Mouse (Mus musculus) heart, adult 18-20 months (tissue): ENCODE results near the gene Lgals3bp. TPM values are rescaled to one million over a fixed set of nuclear protein-coding genes. Genes with fewer than 3 reads are reported as not detected.

Source experiments
- DNase-seq, 2 experiments: peaks; one replicate each; pipeline ENCODE4 v3.0.0; 2021 to 2022; ENCODE audit warnings: mixed read lengths in 1 of 2
- long read RNA-seq, 2 experiments: library from polyadenylated mRNA; stranded (forward); transcript quantifications; one replicate each; pipeline ENCODE4 v2.0.0; 2021
- total RNA-seq, 2 experiments: library from RNA; stranded (reverse); gene quantifications; 2 replicates each; pipeline ENCODE4 v1.2.3; 2021

Lgals3bp gene
- 10 to 100 TPM; 19.6 to 34.9 TPM for total RNA-seq
- long read RNA-seq, experiment 1, transcript Lgals3bp-201 (6 exons, 2,330 nt): major isoform, 7 of 12 reads
- long read RNA-seq, experiment 1, partial matches to known transcripts: 2 of 12 reads
- long read RNA-seq, experiment 1, other reads (novel, unspliced or antisense): 3 of 12 reads
- long read RNA-seq, experiment 2, partial matches to known transcripts: 1 of 13 reads
- long read RNA-seq, experiment 2, other reads (novel, unspliced or antisense): 9 of 13 reads

DNA sequence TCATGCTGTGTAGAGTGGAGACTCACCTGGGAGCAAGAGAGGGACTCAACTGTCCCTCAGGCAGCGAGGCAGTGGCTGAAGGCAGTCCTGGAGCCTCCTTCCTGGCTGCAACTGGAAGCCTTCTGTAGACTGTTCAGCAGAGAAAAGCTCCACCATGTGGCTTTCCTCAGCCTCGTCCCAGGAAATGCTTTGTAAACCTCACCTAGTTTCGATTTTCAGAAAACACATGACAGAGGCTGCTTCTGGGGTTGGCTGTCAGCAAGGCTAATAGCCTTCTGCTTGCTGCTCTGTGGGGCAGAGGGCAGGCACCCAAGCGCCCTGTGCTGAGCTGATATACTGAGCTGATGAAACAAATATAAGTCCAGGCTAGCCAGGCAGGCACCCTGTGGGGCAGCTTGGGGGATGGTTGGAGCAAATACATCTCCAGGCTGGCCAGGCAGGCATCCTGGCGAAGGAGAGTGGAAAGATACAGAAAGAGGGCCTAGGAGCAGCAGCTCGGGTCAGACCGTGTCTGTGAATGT is at the start of gene Lgals3bp:
Gene Lgals3bp, minus strand, starts transcription at position 333 of the 521 bp plus-strand sequence.
- peak; percentile 76 to 86 for DNase-seq

DNA sequence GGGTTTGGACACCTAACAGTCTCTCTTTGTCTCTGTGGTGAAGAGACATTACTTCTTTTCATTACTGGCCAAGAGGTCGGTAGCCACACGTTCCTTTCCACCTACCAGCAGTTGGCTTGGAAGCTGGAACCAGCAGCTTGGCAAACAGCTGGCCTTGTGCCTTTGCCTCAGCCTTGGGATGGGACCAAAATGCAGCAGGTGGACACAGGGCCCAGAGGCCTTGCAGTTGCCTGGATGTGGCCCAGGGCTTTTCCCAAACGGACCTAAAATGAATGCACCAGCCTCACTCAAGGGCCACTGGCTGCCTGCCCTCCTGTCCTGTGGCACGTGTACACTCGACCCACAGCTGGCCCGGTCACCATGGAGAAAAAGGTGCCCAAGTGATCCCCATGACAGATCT is 49.3 kb upstream of the Lgals3bp start:
- no peak for DNase-seq

DNA sequence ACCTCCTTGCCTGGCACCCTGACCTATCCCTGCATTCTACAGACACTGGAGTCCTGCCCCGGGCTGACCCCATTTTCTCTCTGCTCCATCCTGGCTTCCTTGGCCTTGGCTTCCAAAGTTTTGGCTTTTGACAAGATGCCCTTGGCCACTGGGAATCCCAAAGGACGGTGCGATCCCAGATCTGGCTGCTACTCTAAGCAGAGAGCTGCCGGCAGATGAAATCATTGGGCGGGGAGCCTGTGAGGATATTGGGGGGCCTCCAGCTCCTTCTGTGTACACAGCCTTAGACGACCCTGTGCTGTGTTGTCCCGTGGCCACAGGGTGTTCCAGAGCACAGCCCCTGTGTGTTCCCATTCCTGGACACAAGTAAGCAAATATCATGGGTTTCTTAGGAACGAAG is 46.5 kb upstream of the Lgals3bp start:
- DNase-seq: peak; percentile 79 to 87

DNA sequence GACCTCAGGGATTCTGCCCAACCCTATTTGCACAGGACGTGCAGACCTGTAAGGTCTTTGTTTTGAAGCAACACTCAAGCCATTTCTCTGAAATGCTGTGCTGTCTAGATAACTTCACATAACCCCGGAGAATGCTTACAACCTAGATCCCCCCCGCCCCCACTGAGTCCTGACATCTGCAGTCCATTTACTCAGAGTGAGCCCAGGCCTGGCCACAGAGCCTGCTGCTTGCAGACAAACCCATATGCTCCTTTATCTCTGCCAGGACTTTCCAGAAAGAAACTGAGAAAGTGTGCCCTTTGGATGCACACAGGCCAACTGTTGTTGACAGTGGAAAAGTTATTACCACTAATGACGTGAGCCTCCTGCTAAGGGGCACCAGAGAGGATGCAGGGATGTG is 45.5 kb upstream of the Lgals3bp start:
- DNase-seq: no peak

DNA sequence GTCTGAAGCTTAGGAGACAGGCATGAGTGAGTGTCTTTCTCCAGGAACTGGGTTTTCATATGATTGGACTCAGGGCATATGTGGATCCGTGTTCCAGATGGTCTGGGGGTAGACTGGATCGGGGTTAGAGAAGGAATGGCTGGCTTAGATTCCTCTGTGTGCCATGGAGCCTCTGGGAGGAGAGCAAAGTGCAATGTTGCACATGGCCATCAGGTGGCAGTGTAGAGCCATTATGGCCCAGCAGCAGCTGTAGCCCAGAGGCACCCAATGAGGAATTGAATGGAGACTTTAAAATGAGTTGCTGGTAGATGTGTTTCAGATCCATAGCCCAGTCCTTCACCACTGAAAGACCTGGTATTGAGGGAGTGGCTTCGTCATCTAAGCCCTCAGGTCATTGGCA is 44.0 kb upstream of the Lgals3bp start:
- DNase-seq: peak; percentile 68 to 79

DNA sequence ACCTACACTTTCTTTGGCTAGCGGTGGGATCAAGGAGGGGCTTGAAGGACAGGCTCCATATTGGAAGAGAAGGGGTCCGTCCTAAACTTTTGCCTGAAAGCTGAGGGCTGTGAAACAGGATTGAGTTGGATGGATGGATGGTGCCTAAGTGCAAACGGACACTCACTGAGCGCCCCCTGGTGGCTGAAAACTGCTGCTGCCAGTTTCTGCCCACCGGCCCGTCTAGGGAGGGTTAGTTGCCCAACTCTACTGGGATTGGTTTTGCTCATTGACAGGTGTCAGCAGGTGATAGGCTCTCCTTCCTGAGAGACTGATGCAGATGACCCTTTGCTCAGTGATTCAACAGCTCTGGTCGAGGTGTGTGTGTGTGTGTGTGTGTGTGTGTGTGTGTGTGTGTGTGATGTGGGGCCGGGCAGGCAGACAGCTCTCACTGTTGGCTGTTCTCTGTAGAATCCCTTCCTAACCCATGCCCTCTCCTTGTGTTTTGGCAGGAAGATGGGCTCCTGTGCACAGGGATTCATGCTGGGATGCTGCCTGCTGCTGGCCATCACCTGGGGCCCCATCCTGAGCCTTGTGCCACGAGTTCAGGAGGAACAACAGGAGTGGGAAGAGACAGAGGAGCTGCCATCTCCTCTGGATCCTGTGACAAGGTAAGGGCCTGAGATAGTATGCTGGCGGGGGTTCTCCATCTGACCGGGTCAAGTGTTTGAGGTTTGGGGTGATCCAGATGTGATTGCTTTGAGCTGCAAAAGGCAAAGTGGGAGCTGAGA is 41.5 kb upstream of the Lgals3bp start:
- DNase-seq: peak; percentile 71 to 87

DNA sequence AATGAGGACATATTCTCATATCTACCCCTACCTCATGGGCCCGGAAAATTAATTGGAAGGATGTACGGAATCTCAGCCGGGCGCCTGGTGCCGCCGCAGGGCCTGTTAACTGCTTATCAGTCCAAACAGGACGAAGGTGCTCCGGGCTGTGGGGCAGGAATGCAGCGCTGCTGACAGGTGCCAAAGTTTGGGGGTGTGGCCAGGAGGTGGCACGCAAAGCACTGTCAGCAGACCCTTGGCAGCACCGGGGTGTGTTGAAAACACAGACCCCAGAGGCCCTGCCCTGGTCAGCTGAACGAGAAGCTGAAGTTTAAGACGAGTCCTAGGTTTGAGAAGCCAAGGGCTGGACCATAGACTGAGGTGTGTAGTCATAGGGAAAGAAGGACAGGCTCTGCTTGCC is 40.8 kb upstream of the Lgals3bp start:
- no peak for DNase-seq

DNA sequence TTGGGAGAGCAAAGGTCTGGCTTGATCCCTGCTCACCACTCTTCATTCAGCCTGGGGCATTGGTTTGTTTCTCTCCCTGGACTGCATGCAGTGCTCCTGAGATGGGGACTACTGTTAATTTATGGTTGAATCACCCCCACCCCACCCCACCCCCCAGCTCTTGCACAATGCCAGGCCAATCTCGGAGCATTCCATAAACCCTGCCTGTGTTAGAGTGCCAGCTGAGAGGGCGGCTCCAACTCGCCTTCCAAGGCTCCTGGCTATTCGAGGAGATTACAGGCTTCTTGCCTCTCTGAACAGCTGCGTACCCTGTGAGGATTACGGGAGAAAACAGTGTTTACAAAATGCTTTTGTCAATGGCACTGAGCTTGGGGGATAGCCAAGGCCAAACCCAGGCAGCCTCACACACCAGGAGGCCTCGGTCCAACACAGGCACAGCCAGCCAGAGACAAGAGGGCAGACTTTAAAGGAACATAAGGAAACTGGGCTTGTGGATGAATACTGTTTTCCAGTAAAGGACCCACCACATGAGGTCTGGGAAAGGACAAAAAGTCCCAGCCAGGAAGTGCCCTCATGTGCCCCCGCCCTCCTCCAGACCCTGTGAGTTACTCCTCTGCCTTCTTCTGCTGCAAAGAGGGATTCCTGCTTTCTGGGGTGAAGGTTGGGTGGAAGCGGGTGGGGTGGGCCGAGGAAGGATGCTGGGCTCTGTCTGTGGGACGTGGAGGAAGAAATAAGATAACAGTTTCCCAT is 36.9 kb upstream of the Lgals3bp start:
- no peak for DNase-seq

DNA sequence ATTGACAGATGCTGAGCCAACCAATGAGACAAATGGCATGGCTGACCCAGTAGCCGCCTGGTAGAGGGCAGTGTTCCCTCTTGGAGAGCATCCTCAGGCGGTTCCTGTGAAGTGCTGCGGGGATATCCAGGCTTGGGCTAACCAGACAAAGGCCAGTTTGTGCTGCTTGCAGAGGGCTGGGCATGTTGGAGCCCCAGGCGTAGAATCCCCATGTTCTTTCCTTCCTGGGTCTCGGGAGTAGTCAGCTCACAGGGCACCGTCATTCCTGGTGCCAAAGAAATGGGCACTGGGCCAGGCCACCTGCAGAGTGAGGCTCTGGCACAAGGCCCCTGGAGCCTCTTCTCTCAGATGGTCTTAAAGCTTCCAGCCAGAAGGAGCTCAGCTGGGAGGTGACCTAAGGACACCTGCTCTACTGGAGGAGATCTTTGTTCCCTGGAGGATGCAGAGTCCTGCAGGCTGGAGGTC is 34.6 kb upstream of the Lgals3bp start:
- no peak for DNase-seq

DNA sequence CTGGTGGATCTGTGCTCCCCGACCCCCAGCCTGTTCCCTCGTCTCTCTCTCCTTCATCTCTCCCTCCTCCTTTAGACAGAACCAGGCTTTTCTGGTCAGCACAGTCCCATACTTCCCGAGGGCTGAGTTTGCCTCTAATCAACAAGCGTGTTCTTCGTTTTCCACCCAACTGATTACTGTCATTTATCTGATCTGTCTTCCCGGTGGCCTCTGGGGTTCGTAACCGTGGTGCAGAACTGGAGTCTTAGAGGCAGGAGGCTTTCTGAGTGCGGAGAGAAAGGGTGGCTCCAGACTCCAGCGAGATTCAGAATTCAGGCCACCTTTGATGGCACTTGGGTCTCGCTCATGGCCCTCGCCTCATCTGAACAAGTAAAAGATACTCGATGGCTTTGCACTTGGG is 32.2 kb upstream of the Lgals3bp start:
- no peak for DNase-seq

DNA sequence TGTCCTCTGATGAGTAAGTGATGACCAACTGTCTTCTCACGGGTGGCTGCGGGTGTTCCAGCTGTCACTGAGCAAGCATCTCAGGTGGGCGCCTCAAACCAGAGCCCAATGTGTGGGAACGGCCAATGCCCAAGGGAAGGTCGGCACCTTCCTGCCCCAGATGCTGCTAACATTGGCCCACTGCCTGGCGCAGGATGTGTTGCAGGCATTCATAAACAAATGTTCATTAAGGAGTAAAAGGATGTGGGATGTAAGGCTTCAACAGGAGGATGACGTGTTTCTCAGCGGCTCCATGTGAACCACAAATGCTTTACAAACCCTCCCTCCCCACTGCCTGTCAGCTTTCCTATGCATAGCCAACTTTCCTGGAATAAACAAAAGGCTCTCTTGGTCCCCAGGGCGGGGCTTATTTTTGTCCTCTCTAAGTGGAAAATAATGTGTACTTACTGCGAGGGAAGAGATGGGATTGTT is 31.5 kb upstream of the Lgals3bp start:
- peak; percentile 61 to 73 for DNase-seq

DNA sequence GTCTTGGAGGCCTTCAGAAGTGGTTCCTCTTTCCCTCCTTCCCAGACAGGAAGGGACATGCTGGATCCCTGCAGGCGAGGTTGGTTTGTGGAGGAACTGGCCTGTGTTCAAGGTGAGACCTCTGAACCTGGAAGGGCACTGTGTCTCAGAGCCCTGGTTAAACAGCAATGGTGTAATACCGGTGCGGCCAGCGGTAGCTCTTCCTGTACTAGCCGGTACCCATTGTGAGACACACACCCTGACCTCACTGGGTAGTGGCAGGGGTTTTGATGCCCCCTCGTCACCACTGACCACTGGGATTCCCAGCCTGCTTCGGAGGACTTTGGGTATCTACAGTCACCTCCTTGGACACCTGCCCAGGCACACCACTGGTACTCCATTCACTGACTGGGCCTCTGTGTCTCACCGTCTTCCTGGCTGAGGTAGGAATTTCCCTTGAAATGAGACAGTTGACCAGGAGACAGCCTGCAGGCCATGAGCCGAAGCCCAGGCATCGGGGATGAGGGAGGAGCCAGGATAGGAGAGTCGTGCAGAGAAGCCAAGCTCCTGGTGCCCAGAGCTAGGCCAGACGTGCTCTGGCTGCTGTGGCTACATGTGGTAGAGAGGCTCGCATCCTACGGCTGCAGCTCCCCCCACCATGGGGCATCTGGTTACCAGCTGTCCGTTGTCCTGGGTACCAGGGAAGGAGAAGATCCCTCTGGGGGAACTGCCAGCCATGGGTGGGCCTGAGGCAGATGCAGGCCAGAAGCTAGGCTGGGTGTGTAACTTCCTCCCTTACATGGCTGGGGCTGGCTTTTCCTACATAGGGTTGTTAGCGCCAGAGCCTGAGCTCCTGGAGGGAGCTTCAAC is 29.4 kb upstream of the Lgals3bp start:
- peak in 1 of 2 experiments; percentile 41 for DNase-seq

DNA sequence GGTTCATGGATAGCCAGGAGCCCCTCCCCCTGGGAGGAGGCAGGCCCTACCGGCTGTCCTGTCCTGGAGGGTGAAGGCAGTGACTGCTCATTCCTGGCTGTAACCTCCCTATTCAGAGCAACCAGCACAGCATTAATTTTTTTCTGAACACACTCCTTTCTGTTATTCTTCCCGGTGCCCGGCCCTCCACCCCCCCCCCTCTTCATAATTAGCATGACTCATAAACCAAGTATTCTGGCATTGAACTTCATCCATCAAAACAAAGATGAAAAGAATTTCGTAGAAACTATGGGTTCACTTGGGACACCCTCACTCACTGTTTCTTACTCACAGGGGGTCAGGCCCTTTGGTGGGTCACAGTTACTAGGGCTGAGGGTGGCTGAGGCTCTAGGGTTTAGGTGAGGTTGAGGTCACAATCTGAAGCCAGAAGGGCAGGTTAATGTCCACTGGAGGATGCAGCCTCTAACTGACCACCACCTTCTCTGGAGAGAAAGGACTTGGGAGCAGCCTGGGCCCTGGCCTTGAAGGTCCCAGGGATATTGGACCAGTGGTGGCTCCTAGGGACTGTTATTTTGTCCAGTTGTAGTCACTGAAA is 28.5 kb upstream of the Lgals3bp start:
- DNase-seq: no peak

DNA sequence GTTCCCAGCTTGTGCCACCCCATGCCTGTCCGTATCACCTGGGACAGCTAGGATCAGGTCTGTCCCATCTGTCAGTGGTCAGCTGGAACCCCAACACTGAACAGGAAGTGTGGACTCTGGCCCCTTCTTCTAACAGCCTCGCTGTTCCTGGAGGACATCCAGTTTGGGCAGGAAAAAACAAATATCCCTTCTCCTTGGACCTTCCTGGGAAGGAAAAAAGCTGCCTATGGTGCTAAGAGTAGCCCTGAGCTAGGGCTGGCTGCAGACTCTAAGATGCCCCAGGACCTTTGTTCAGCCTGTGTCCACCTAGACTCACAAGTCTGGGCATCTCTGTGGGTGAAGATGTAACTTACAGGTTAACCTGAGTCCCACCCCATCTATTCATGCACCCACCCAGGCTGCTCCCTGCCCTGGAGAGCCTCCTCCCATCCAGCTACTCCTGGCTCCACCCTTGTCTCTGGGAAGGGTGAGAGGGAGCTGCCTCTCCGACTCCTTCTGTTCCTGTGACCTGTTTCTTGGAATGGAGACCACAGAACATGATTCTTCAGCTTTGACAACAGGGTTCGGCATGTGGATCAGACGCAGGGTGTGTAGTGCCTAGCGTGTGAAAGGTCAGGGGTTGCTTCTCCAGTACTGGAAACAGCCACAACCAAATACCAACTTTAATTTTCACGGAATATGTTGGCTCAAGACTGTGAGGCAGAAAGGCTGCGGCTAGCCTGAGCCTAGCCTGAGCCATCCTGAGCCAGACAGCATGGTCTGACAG is 27.2 kb upstream of the Lgals3bp start:
- DNase-seq: peak; percentile 71 to 78

DNA sequence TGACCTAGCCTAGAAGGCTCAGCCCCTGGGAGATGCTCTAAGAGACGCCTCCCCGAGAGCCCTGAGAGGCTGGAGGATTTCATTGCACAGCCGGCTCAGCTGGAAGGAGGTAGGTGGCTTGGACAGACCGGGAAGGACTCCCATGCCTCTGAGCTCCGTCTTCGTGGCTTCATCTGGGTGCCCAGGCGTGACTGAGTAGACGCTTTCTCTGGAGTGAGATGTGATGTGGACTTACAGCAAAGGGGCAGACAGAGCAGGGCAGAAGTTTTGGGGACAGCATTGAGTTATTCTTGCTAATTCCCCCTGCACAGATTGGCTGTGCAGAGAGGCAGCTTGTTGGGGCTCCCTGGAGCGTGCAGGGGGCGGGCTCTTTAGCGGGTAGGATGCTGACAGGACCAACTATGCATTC is 26.6 kb upstream of the Lgals3bp start:
- peak; percentile 71 to 72 for DNase-seq

DNA sequence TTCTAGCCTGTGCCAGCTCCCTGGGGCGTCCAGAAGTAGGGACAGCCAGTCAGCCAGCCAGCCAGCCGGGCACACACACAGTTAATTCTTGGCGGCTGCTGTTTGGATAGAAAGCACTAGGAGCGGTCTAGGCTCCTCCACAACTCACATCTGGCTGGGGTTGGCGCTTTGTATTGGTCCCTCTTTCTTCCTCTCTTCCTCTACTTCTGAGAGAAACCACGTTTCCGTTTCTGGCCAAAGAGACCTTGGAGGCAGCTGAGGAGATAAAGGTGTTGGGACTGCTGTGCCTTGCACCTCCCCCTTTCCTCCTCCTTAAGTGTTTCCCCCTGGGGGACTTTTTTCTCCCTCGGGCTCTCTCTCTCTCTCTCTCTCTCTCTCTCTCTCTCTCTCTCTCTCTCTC is 26.1 kb upstream of the Lgals3bp start, which contains the start of gene C1qtnf1:
Gene C1qtnf1, plus strand, starts transcription at position 218 of the 400 bp plus-strand sequence.
- peak; percentile 62 to 67 for DNase-seq

DNA sequence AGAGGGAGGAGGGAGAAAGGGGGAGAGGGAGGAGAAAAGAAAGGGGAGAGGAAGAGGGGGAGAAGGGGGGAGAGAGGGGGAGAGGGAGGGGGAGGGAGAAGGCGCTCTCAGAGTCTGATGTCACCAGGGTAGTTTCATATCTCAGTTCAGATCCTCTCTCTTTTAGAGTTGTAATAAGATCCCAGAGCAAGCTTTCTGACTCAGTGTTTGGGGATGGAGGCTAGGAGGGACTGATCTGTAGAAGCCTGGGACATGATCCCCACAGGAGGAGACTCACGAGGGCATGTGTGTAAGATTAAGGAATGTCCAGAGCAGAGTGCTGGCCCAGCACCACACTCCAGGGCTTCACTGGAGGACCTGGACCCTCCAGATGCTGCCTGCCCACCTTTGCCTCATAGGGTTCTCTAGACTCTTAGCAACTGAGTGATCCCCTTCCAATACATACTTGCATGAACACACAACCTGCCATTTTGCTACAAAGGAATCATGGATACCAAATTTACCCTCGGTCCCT is 25.4 kb upstream of the Lgals3bp start:
- DNase-seq: no peak

DNA sequence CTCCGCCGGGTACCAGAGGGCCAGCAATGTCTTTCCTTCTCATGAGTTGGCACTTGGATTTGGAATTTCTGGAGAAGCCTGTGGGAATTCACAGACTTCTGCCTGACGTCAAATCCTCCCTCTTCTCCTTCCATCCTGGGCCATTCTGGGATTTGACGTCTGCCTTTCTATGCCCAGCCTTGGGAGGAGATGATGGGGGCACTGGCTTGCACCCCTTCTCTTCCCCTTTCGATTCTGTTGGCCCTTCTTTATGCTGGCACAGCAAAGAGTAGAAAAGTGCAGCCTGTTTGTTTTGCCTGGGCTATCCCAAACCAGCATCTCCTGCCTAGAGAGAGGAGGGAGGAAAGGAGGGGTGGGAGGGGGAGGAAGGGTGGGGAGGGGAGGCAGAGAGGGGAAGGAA is 24.9 kb upstream of the Lgals3bp start:
- DNase-seq: no peak

DNA sequence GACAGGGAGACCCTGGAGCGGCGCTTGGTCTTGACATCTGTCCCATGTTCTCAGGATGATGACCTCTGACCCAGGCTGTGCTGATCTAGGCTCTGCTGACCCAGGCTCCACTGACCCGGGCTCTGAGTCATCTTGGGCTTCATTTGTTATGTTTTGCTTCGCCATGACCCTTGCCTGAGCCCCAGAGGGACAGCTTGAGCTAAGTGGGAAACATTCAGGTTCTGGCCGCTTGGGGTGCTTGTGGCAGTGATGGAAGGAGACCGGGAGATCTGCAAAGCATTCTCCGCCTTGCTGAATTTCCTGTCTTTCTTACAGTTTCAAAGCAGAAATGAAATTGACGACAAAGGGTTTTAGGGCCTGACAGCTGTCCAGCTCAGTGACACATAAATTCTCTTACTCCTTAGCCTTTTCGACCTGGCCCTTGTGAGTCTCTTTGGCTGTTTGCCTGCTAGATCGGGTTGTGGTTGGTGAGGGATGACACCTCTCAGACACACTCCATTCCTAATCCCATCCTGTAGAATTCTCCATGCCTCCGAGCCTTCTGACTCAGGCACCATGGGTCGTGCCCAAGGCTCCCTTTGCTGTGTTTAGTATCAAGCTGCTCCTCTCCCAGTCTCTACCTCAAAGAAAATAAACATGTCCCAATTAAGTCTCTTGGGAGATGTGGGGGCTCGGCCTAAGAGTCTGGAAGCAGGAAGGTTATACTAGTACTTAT is 22.9 kb upstream of the Lgals3bp start:
- peak; percentile 57 to 69 for DNase-seq
